Mouse (Mus musculus) MEL (cell line): ENCODE results near the gene Tmem104. TPM values are rescaled to one million over a fixed set of nuclear protein-coding genes. Genes with fewer than 3 reads are reported as not detected.

Source experiments
- DNase-seq: peaks from one replicate; pipeline ENCODE4 v3.0.0; 2011; ENCODE audit warnings: low read depth, low spot score
- H3K27ac ChIP-seq: 2 replicates; pipeline ENCODE4 v1.5.1; 2012; ENCODE audit warnings: low read depth, mild to moderate bottlenecking, control low read depth, low read length, moderate library complexity; ENCODE audit not compliant: control insufficient read depth
- H3K27me3 ChIP-seq, 2 experiments: fragments of 150-350 bp in 1 of 2; sonication (generic) in 1 of 2; 2 replicates each; pipeline ENCODE4 v1.6.1; 2012; ENCODE audit warnings: low read length in 2 of 2, mild to moderate bottlenecking in 2 of 2, improper control_type of control experiment in 1 of 2, moderate library complexity in 1 of 2; ENCODE audit not compliant: insufficient read depth in 2 of 2, control insufficient read depth in 1 of 2
- H3K36me3 ChIP-seq, 2 experiments: 2 replicates each; pipeline ENCODE4 v1.6.1; 2012 to 2014; ENCODE audit warnings: low read length in 2 of 2, improper control_type of control experiment in 1 of 2, inconsistent platforms in 1 of 2, mild to moderate bottlenecking in 1 of 2; ENCODE audit not compliant: insufficient read depth in 2 of 2, control insufficient read depth in 1 of 2
- H3K4me1 ChIP-seq, 2 experiments: fragments of 150-350 bp in 1 of 2; sonication (generic) in 1 of 2; 2 replicates each; pipeline ENCODE4 v1.6.1; 2012; ENCODE audit warnings: low read length in 2 of 2, improper control_type of control experiment in 1 of 2, mild to moderate bottlenecking in 1 of 2; ENCODE audit not compliant: insufficient read depth in 2 of 2, control insufficient read depth in 1 of 2
- H3K4me3 ChIP-seq, 2 experiments: fragments of 150-350 bp in 1 of 2; sonication (generic) in 1 of 2; 2 replicates each; pipeline ENCODE4 v1.5.1; 2012; ENCODE audit warnings: low read depth in 2 of 2, low read length in 2 of 2, mild to moderate bottlenecking in 2 of 2, moderate library complexity in 2 of 2, control low read depth in 1 of 2, improper control_type of control experiment in 1 of 2; ENCODE audit not compliant: control insufficient read depth in 1 of 2, insufficient read depth in 1 of 2
- H3K79me2 ChIP-seq: 2 replicates; pipeline ENCODE4 v1.6.1; 2012; ENCODE audit warnings: mild to moderate bottlenecking, low read length, moderate library complexity; ENCODE audit not compliant: control insufficient read depth, poor library complexity, insufficient read depth
- H3K9ac ChIP-seq: 2 replicates; pipeline ENCODE4 v1.6.1; 2012; ENCODE audit warnings: low read depth, mild to moderate bottlenecking, control low read depth, low read length, moderate library complexity; ENCODE audit not compliant: control insufficient read depth, poor library complexity, severe bottlenecking
- H3K9me3 ChIP-seq: fragments of 150-350 bp; sonication (generic); replicated peaks from 2 replicates; pipeline ENCODE4 v1.6.1; 2012; ENCODE audit warnings: mild to moderate bottlenecking, low read length, improper control_type of control experiment, moderate library complexity; ENCODE audit not compliant: insufficient read depth
- BHLHE40 ChIP-seq: IDR thresholded peaks from 2 replicates; pipeline ENCODE4 v1.6.1; 2012; ENCODE audit warnings: low read depth, mild to moderate bottlenecking, inconsistent platforms, low read length, improper control_type of control experiment, borderline replicate concordance
- CHD1 ChIP-seq: IDR thresholded peaks from 2 replicates; pipeline ENCODE4 v1.6.1; 2012; ENCODE audit warnings: low read depth, mild to moderate bottlenecking, inconsistent platforms, low read length, improper control_type of control experiment
- CHD2 ChIP-seq: IDR thresholded peaks from 2 replicates; pipeline ENCODE4 v1.6.1; 2011; ENCODE audit warnings: low read length, improper control_type of control experiment
- ETS1 ChIP-seq: IDR thresholded peaks from 2 replicates; pipeline ENCODE4 v1.6.1; 2012; ENCODE audit warnings: low read depth, mild to moderate bottlenecking, inconsistent platforms, low read length, improper control_type of control experiment, moderate library complexity
- GABPA ChIP-seq: IDR thresholded peaks from 2 replicates; pipeline ENCODE4 v1.6.1; 2012; ENCODE audit warnings: low read depth, mild to moderate bottlenecking, inconsistent platforms, low read length, improper control_type of control experiment, moderate library complexity
- GATA1 ChIP-seq: IDR thresholded peaks from 2 replicates; pipeline ENCODE4 v1.6.1; 2011; ENCODE audit warnings: low read depth, low read length, improper control_type of control experiment
- HCFC1 ChIP-seq: IDR thresholded peaks from 2 replicates; pipeline ENCODE4 v1.6.1; 2012; ENCODE audit warnings: low read depth, mild to moderate bottlenecking, inconsistent platforms, low read length, improper control_type of control experiment, moderate library complexity
- MAFK ChIP-seq: IDR thresholded peaks from 2 replicates; pipeline ENCODE4 v1.6.1; 2011; ENCODE audit warnings: low read depth, mild to moderate bottlenecking, low read length, improper control_type of control experiment, borderline replicate concordance
- MAX ChIP-seq: IDR thresholded peaks from 2 replicates; pipeline ENCODE4 v1.6.1; 2011; ENCODE audit warnings: low read length, improper control_type of control experiment
- MEF2A ChIP-seq: IDR thresholded peaks from 2 replicates; pipeline ENCODE4 v1.6.1; 2014; ENCODE audit warnings: low read depth, mild to moderate bottlenecking, inconsistent platforms, low read length, improper control_type of control experiment; ENCODE audit not compliant: poor library complexity, insufficient replicate concordance, severe bottlenecking; ENCODE audit errors: extremely low read depth
- MXI1 ChIP-seq: IDR thresholded peaks from 2 replicates; pipeline ENCODE4 v1.6.1; 2011; ENCODE audit warnings: mild to moderate bottlenecking, low read depth, low read length, improper control_type of control experiment
- MYC ChIP-seq: IDR thresholded peaks from 2 replicates; pipeline ENCODE4 v1.6.1; 2011; ENCODE audit warnings: low read depth, mild to moderate bottlenecking, low read length, improper control_type of control experiment, moderate library complexity
- NRF1 ChIP-seq: IDR thresholded peaks from 2 replicates; pipeline ENCODE4 v1.6.1; 2014; ENCODE audit warnings: low read depth, mild to moderate bottlenecking, inconsistent platforms, low read length, improper control_type of control experiment, moderate library complexity; ENCODE audit not compliant: poor library complexity, insufficient read depth, severe bottlenecking
- POLR2A ChIP-seq, 2 experiments: IDR thresholded peaks; 2 replicates each; pipeline ENCODE4 v1.6.1; 2011 to 2012; ENCODE audit warnings: low read length in 2 of 2, mild to moderate bottlenecking in 2 of 2, control low read depth in 1 of 2, improper control_type of control experiment in 1 of 2, low read depth in 1 of 2, moderate library complexity in 1 of 2; ENCODE audit not compliant: control insufficient read depth in 1 of 2, insufficient read depth in 1 of 2, poor library complexity in 1 of 2
- POLR2AphosphoS5 ChIP-seq: IDR thresholded peaks from 2 replicates; pipeline ENCODE4 v1.6.1; 2012; ENCODE audit warnings: low read depth, borderline replicate concordance, mild to moderate bottlenecking, inconsistent platforms, low read length, moderate library complexity, mixed read lengths
- RAD21 ChIP-seq: IDR thresholded peaks from 2 replicates; pipeline ENCODE4 v1.6.1; 2011; ENCODE audit warnings: mild to moderate bottlenecking, low read depth, low read length, improper control_type of control experiment
- RCOR1 ChIP-seq: IDR thresholded peaks from 2 replicates; pipeline ENCODE4 v1.6.1; 2012; ENCODE audit warnings: low read depth, mild to moderate bottlenecking, inconsistent platforms, low read length, improper control_type of control experiment
- ZMIZ1 ChIP-seq: IDR thresholded peaks from 2 replicates; pipeline ENCODE4 v1.6.1; 2012; ENCODE audit warnings: low read depth, mild to moderate bottlenecking, inconsistent platforms, low read length, improper control_type of control experiment, moderate library complexity
- polyA plus RNA-seq, 2 experiments: library from polyadenylated mRNA; stranded (reverse) in 1 of 2; unstranded in 1 of 2; fragments of >175 nt in 1 of 2; fragments of >200 nt in 1 of 2; gene quantifications; 2 replicates each; pipeline versions ENCODE4 v1.2.1 to v1.2.4; 2012; ENCODE audit warnings: low replicate concordance in 2 of 2, low read depth in 1 of 2; ENCODE audit not compliant: insufficient read length in 2 of 2, insufficient read depth in 1 of 2, missing spikeins in 1 of 2
- total RNA-seq: library from RNA; depleted of rRNA; stranded (reverse); fragments of 300-350 nt; gene quantifications from 2 replicates; pipeline ENCODE4 v1.2.3, GENCODE M21; 2012

The Tmem104 gene
- total and polyA plus RNA-seq, 3 experiments: 21.9 to 24.8 TPM; not detected in 1

- Histone ChIP-seq H3K9ac (no peak overlapping the region), H3K36me3 (no peaks in the 10 kb centered on the region; a peak in 1 of 4 replicates)
- TF ChIP-seq CHD2 (no peak), MEF2A (no peak), BHLHE40 (no peak), POLR2A (IDR thresholded peaks at IDR 0.05; ENCODE audit: control insufficient read depth in 1 of 2, insufficient read depth in 1 of 2, low read depth in 1 of 2, low read length in 2 of 2, poor library complexity in 1 of 2) (no peak), GABPA (no peak), RCOR1 (no peak), CHD1 (no peak), NRF1 (no peak), MXI1 (no peak)
- TF ChIP-seq, all 39 proteins: peak for 0
- Histone ChIP-seq H3K27ac (no peak overlapping the region), H3K9me3 (no peaks in the 10 kb centered on the region), H3K27me3 (no peaks in the 10 kb centered on the region), H3K79me2 (no peaks in the 10 kb centered on the region), H3K4me1 (peaks cover 0 to 6% of the 10 kb centered on the region in 2 experiments; a peak in 2 of 4 replicates), H3K4me3 (no peak overlapping the region)
- no peak for DNase-seq
These were observed 40.4 kb downstream of the Tmem104 start for GRCm38 (mm10) chr11:115227640-115228039.

DNA sequence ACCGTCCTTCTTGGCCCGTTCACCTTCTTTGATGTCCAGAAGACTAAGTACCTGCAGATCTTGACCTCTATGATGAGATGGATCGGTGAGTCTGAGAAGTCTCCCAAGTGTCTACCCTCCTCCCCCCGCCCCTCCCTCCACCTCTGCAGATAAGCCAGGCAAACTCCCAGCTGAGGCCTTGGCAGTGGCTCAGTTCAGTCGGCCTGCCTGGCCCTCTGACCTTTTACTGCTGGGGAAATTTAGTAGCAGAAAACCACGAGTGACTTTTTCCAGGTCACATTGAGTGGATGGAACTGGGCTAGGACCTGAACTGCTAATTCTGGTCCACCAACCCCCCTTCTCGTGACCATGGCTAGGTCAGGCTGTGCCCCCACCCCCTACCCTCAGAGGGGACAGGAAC lies 41.1 kb downstream of the Tmem104 start:
- no peak overlapping the region for H3K9ac ChIP-seq

More for the DNA sequence above, 41.1 kb downstream of the Tmem104 start:
- Histone ChIP-seq H3K79me2 (no peaks in the 10 kb centered on the region), H3K4me3 (no peak overlapping the region), H3K9me3 (no peaks in the 10 kb centered on the region), H3K27ac (no peak overlapping the region), H3K36me3 (no peaks in the 10 kb centered on the region; a peak in 1 of 4 replicates), H3K4me1 (peaks cover 0 to 6% of the 10 kb centered on the region in 2 experiments; a peak in 2 of 4 replicates), H3K27me3 (no peaks in the 10 kb centered on the region)
- TF ChIP-seq POLR2AphosphoS5: no peak
- TF ChIP-seq RCOR1: no peak
- TF ChIP-seq MYC: no peak
- no peak for TF ChIP-seq ETS1
- TF ChIP-seq CHD2: no peak
- TF ChIP-seq HCFC1: no peak
- no peak for TF ChIP-seq GATA1
- TF ChIP-seq ZMIZ1: no peak
- no peak for TF ChIP-seq MAX
- TF ChIP-seq RAD21: no peak
- no peak for TF ChIP-seq MAFK
- no peak for DNase-seq
